Mouse (Mus musculus) left cerebral cortex, adult 2 months (tissue): ENCODE data around the gene Mars. TPM values are rescaled to one million over a fixed set of nuclear protein-coding genes. Genes with fewer than 3 reads are reported as not detected.

Experiments used
- DNase-seq, 2 experiments: peaks; one replicate each; pipeline ENCODE4 v3.0.0; 2021 to 2022; ENCODE audit warnings: low spot score in 2 of 2, mixed read lengths in 1 of 2; ENCODE audit errors: extremely low spot score in 1 of 2
- H3K27ac ChIP-seq: fragments of 200-600 bp; 2 replicates; pipeline ENCODE4 v1.8.1; 2022
- H3K4me3 ChIP-seq: fragments of 200-600 bp; 2 replicates; pipeline ENCODE4 v1.8.1; 2022
- CTCF ChIP-seq: fragments of 200-600 bp; IDR thresholded peaks from 2 replicates; pipeline ENCODE4 v1.8.1; 2022; ENCODE audit warnings: antibody characterized with exemption, mild to moderate bottlenecking, moderate library complexity
- intact Hi-C: fragments of 180-260 bp; cut with DNase I; formaldehyde crosslinking; loops from one replicate; pipeline ENCODE4 v1.15.1; 2025
- total RNA-seq, 2 experiments: library from RNA; stranded (reverse); gene quantifications; 2 replicates each; pipeline ENCODE4 v1.2.3; 2021

Gene Mars
- total RNA-seq, 2 experiments from 2014 or later = 55.3 to 61.5 TPM

DNA sequence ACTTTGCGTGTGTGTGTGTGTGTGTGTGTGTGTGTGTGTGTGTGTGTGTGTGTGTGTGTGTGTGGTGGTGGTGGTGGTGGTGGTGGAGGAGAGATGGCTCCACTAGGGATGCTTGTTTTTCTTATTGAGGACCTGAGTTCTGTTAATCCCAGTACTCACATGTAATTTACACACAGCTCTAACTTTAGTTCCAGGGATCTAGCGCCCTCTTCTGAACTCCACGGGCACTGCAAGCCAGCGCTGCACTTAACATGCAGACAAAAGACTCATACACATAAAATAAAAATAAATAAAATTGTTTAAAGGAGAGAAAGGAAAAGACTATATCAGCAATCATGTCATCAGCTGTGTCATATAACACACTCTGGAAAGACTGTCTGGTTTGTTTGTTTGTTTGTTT is 37.4 kb upstream of the Mars start:
- intact Hi-C loops = no loop called here
- Histone ChIP-seq H3K27ac (no peak overlapping the region; the same call in 1 of the 2 replicates), H3K4me3 (no peak overlapping the region)
- peak; percentile 36 for TF ChIP-seq CTCF
- DNase-seq = no peak

GRCm38 (mm10) chr10:127346173-127346572 is 34.6 kb upstream of the Mars start:
- TF ChIP-seq CTCF = no peak
- DNase-seq = no peak
- Histone ChIP-seq H3K27ac (no peak overlapping the region), H3K4me3 (no peak overlapping the region)
- intact Hi-C loops = loop anchor here (1.0 kb wide), 1 partner anchor 53 kb away; no protein-coding TSS in a partner anchor

DNA sequence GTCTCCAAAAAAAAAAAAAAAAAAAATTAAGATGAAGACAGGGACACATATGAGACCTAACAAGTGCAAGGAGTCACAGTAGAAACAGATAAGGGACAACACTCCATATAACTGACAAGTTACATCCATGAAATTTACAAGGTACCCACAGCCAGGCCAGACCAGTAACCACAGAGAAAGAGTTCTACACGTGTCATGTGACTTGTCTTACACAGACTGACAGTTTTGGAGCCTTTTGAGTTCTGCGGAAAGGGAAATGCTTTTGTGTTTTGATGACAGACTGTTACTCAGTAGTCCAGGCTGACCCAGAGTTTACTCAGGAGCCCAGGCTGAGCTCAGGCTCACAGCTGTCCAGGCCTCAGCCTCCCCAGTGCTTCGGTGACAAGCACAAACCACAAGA is 31.4 kb upstream of the Mars start:
- DNase-seq = no peak
- H3K27ac ChIP-seq = no peak overlapping the region
- intact Hi-C loops = no loop called here
- no peak for TF ChIP-seq CTCF
- no peak overlapping the region for H3K4me3 ChIP-seq

DNA sequence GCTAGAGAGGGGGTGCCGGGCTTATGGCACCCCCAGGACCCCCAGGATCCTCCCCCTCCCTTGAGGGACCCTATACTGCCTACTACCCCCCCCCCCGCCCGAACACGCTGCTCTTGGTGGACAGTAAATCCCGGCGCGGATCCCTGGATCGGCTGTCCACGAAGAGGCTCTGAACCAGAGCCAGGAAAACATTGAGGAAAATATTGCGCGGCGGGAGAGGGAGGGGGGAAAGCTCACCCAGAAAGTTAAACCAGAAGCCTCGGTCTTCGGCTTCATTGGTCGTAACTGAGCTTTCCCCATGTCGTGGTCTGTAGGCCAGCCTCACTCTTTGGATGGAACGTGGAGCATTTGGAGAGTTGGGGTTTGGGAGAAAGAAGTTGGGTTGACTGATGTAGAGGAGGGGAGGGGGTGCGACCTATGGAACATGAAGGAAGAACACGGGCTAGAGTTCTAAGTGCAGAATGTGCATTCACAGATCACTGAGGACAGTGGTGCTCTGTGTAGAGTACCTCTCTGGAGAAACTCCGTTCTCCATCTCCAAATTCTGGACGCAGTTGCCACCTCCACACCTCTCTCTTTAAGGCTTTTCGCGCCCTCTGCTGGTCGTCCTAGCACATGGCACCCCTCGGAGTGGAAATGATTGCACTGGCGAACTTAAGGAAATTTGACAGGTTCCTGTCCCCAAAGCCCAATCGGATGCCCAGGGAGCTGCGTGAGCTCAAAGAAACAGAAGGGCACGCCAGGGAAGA is 30.5 kb upstream of the Mars start, which contains the start of gene Gli1:
Gli1 (minus strand) TSS at position 84 of the 749 bp plus-strand sequence.
- intact Hi-C loops = no loop called here
- peak; percentile 67 to 83 for DNase-seq
- peak; percentile 88 for TF ChIP-seq CTCF
- no peak within 1 kb of the TSS for H3K27ac ChIP-seq
- H3K4me3 ChIP-seq = peak within 1 kb of the TSS; percentile 32

DNA sequence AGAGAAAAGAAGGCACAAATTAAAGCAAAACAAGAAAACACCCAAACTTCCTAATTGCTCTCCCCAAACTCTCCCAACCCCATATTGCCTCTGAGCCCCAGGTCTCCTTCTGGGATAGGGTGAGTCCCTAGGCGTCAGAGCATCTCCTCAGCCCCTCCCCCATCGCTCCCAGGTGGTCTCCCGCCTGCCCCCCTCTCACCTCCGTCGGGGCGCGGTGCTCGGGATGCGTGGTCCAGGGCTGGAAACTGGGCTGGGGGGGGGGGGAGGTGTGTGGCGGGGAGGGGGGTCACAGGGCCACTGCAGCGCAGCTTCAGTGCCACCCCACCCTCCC is 29.7 kb upstream of the Mars start:
- TF ChIP-seq CTCF = no peak
- intact Hi-C loops = no loop called here
- no peak overlapping the region for H3K27ac ChIP-seq
- H3K4me3 ChIP-seq = peak overlapping the region; percentile 32
- DNase-seq = no peak

- no peak for DNase-seq
- TF ChIP-seq CTCF = no peak
- Histone ChIP-seq H3K4me3 (no peak overlapping the region), H3K27ac (no peak overlapping the region)
- intact Hi-C loops = no loop called here
These were observed 29.2 kb upstream of the Mars start for GRCm38 (mm10) chr10:127340577-127341359.

- intact Hi-C loops = loop anchor here (2.0 kb wide), 1 partner anchor 197 kb away; no protein-coding TSS in a partner anchor
- Histone ChIP-seq H3K4me3 (peak overlapping the region; percentile 45), H3K27ac (peak overlapping the region; percentile 19; the same call in 1 of the 2 replicates)
- TF ChIP-seq CTCF = no peak
- peak in 1 of 2 experiments; percentile 21 for DNase-seq
These were observed 28.3 kb upstream of the Mars start for GRCm38 (mm10) chr10:127339683-127340576.

GRCm38 (mm10) chr10:127338930-127339682 is 27.5 kb upstream of the Mars start:
- peak; percentile 83 to 86 for DNase-seq
- H3K27ac ChIP-seq = peak overlapping the region; percentile 19; the same call in 1 of the 2 replicates
- intact Hi-C loops = loop anchor here (2.0 kb wide), 1 partner anchor 198 kb away; no protein-coding TSS in a partner anchor
- TF ChIP-seq CTCF = peak; percentile 99
- H3K4me3 ChIP-seq = peak overlapping the region; percentile 45

- no peak for TF ChIP-seq CTCF
These were observed 26.0 kb upstream of the Mars start for GRCm38 (mm10) chr10:127337536-127338099.

DNA sequence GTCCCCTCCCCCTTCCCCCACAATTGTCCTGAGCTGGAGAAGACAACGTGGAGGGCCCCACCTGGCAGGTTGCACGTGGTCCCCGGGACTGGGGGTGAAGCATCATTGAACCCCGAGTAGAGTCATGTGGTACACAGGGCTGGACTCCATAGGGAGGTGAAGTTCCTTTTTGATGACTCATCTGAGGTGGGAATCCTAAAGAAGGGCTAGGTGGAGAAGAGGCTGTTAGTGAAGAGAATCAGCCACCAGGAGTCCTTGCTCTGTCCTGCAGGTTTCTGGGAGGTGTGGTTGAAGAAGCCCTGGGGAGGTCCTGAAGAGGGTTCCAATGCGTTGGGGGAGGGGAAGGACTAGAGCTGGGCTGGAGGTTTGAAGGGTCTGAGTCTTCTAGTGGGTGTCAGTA is 25.4 kb upstream of the Mars start:
- intact Hi-C loops = no loop called here
- DNase-seq = no peak
- Histone ChIP-seq H3K27ac (no peak overlapping the region), H3K4me3 (no peak overlapping the region)
- no peak for TF ChIP-seq CTCF

More at GRCm38 (mm10) chr10:127337536-127338099, 26.0 kb upstream of the Mars start:
- H3K27ac ChIP-seq = no peak overlapping the region
- intact Hi-C loops = loop anchor here (2.0 kb wide), 1 partner anchor 199 kb away; no protein-coding TSS in a partner anchor
- DNase-seq = no peak
- no peak overlapping the region for H3K4me3 ChIP-seq

- peak; percentile 27 for TF ChIP-seq CTCF
- H3K4me3 ChIP-seq = no peak overlapping the region
- DNase-seq = no peak
- H3K27ac ChIP-seq = no peak overlapping the region
- intact Hi-C loops = no loop called here
These were observed 23.7 kb upstream of the Mars start for GRCm38 (mm10) chr10:127335271-127335670.
